Mouse (Mus musculus) brain, embryonic 14.5 days (tissue): Measurements from ENCODE around the gene Smim26. TPM values are rescaled to one million over a fixed set of nuclear protein-coding genes. Genes with fewer than 3 reads are reported as not detected.
"Not testable (repeated sequence)": the region's sequence is repeated elsewhere in the genome, so short reads cannot be mapped to it uniquely, and the experiment has no call there.

Experiments used
- DNase-seq: peaks from one replicate; pipeline ENCODE4 v3.0.0-alpha.2; 2011; ENCODE audit warnings: low read depth
- CTCF ChIP-seq: fragments of 200-500 bp; IDR thresholded peaks from 2 replicates; pipeline ENCODE4 v1.5.1; 2012; ENCODE audit warnings: inconsistent platforms, mild to moderate bottlenecking, moderate library complexity, borderline replicate concordance; ENCODE audit not compliant: insufficient read depth, insufficient read length; ENCODE audit errors: extremely low read depth
- POLR2A ChIP-seq: fragments of 200-500 bp; IDR thresholded peaks from 2 replicates; pipeline ENCODE4 v1.6.1; 2012; ENCODE audit warnings: mild to moderate bottlenecking, inconsistent platforms, borderline replicate concordance; ENCODE audit not compliant: poor library complexity, insufficient read depth, insufficient read length, severe bottlenecking; ENCODE audit errors: extremely low read depth
- polyA plus RNA-seq: library from polyadenylated mRNA; depleted of rRNA; stranded (reverse); fragments of >200 nt; gene quantifications from 2 replicates; pipeline ENCODE4 v1.2.3, GENCODE M21; 2012; rRNA removed

The Smim26 gene
- 35.9 and 37.9 TPM in 2 replicates for polyA plus RNA-seq

DNA sequence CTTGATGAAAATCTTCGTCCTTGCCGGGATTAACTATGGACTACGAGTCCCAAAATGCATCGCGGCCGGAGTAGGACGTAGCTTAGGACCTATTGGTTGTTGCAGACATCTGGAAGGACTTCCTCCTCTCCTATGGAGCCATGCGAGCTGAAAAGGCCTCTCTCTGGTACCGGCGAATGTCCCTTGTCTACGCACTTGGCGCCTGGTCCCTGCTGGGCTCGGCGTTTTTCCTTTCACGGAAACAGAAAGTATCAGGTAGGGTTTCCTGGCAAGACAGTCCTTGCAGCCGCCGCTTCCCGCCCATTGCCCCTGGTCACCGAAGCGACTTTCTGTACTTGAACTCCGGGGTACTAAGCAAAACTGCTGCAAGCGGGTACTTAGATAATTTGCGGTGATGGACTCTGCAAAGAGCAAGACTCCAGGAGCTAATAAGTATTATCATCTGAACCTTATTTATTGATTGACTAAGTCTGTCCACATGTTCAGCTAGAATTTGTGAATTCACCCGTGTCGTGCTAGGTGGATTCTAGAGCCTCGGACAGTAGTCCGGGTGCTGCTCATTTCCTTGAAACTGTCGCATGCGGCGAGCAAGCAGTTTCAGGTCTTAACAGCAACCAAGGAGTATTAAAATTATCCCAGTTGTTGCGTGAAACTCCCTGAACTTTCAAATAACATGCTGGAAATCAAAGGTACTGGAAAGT, at the start of gene Smim26:
Smim26 (plus strand) TSS at position 104 of the 701 bp plus-strand sequence.
- peak; percentile 95 for DNase-seq
- peak; percentile 17; the same call in 1 of the 2 replicates for TF ChIP-seq POLR2A
- no peak for TF ChIP-seq CTCF

DNA sequence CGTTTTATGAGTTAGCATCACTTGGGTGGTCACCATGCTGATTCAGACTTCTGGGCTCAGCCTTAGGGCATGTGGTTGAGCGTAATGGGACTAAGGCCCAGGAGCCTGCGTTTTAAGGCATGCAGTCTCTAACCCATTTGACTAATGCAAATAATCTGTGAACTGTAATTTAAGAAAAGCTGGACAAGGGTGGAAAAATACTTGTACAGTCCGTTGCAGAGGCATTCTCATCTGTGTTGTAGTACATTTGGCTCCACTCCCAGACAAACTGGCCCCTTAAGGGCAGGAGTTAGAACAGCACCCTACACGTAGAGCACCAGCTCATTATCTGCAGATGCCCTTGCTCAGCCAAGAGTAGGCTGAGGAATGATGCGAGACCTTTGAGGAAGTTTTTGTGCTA, 49.2 kb upstream of the Smim26 start:
- no peak for TF ChIP-seq POLR2A
- no peak for TF ChIP-seq CTCF
- DNase-seq: no peak

DNA sequence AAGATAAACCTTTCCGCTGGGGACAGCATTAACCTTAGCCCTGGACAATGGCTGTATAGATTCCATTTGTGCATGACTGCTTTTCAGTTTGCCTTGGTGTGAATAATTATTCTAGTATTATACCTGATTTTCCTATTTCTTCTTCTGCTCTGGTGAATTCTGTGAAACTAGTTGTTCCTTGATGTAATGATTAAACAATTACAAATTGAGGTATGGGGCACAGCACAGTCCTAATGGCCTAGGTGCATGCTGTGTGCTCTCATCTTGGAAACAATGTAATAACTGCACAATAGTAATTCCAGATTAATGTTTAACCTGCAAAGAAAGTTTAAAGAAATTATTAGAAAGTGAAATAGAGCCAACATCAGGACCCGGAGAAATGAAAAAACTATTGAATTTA, 48.8 kb upstream of the Smim26 start:
- DNase-seq: no peak

DNA sequence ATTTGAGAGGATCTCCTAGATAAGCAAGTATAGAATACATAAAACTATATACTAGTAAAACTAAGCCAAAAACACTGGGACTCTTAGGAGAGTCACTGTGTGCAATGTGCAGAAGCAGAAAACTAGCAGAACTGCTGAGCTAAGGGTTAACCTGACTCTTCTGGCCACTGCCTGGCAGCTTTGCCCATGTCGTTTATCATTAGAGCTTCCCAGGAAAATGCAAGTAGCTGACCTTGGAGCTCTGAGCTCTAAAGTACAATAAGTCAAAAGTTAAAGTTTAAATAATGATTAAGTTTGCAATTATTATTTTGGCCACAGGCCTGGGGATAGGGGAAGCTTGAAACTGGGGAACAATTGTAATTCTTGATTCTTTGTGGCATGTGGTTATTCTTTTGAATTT, 48.4 kb upstream of the Smim26 start:
- TF ChIP-seq POLR2A (no peak), CTCF (no peak)

More for the DNA sequence above, 48.8 kb upstream of the Smim26 start:
- TF ChIP-seq POLR2A: no peak
- TF ChIP-seq CTCF: no peak

GRCm38 (mm10) chr2:144547559-144547958, 46.3 kb upstream of the Smim26 start:
- TF ChIP-seq POLR2A (no peak), CTCF (no peak)

More for the DNA sequence above, 48.4 kb upstream of the Smim26 start:
- no peak for DNase-seq

DNA sequence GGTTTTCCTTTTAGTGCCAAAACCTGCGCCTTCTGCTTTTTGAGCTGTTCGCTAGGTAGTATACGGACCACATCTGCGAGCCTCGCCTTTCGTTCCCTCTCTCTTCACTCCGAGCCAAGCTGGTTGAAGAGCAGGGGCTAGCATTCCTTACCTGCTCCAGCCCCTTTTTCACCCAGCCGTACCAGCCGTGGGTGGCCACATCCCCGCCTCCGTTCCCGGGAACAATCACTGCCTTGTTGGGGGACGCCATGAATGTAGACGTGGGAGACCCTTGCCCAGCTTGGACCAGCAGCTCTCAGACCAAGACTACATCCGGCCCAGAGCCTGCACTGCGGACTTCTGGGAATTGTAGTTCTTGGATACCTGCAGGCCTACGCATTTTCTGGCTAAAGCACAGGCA, 43.3 kb upstream of the Smim26 start, which contains the start of gene Rbbp9:
Rbbp9 (minus strand) TSS at position 341 of the 400 bp plus-strand sequence.
- peak; percentile 95 for DNase-seq
- peak; percentile 67; the same call in 1 of the 2 replicates for TF ChIP-seq POLR2A
- no peak for TF ChIP-seq CTCF

More at GRCm38 (mm10) chr2:144547559-144547958, 46.3 kb upstream of the Smim26 start:
- DNase-seq: no peak

GRCm38 (mm10) chr2:144553905-144554304, 39.9 kb upstream of the Smim26 start:
- no peak for TF ChIP-seq POLR2A
- TF ChIP-seq CTCF: no peak
- no peak for DNase-seq

- no peak for DNase-seq
- TF ChIP-seq CTCF (no peak), POLR2A (no peak)
Observed at GRCm38 (mm10) chr2:144555286-144555819, 38.5 kb upstream of the Smim26 start.

- TF ChIP-seq CTCF (peak; percentile 0; the same call in 1 of the 2 replicates), POLR2A (peak; percentile 47; the same call in 1 of the 2 replicates)
- peak; percentile 99 for DNase-seq
Observed at GRCm38 (mm10) chr2:144555820-144556552, 37.9 kb upstream of the Smim26 start, which contains the start of gene Sec23b. TSS of gene Sec23b (plus strand) at chr2:144556229.

DNA sequence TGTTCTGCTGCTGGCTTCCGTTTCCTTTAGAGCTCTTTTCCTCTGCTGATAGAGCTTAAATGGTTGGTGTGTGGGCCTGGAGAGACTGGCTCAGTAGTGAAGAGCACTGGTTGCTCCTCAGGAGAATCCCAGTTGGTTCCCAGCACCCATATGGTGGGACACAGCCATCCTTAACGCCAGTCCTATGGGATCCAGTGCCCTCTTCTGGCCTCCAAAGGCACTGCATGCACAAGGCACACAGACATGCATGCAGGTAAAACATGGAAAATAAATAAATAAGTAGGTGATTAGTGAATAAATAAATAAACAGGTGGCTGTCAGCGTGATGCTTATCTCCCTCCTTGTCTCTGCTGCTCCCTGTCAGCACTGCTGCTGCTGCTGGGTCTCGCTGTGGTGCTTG, 5.1 kb upstream of the Smim26 start:
- no peak for DNase-seq
- no peak for TF ChIP-seq POLR2A
- TF ChIP-seq CTCF: peak; percentile 39; the same call in 1 of the 2 replicates

GRCm38 (mm10) chr2:144593036-144593435, 818 bp upstream of the Smim26 start:
- DNase-seq: not testable (repeated sequence)
